Mouse (Mus musculus) megakaryocyte, embryonic 14.5 days (primary cell): ENCODE results near the gene Tenm4. TPM values are rescaled to one million over a fixed set of nuclear protein-coding genes. Genes with fewer than 3 reads are reported as not detected.

ENCODE experiments used
- H3K27me3 ChIP-seq: replicated peaks from 2 replicates; pipeline ENCODE3; 2012; ENCODE audit warnings: inconsistent platforms
- H3K36me3 ChIP-seq: replicated peaks from 2 replicates; pipeline ENCODE3; 2012; ENCODE audit warnings: low read length, inconsistent platforms, mixed read lengths
- H3K4me1 ChIP-seq: 2 replicates; pipeline ENCODE4 v1.6.1; 2012; ENCODE audit warnings: inconsistent platforms
- H3K4me3 ChIP-seq: replicated peaks from 2 replicates; pipeline ENCODE3; 2012; ENCODE audit warnings: moderate library complexity, mild to moderate bottlenecking, inconsistent platforms
- H3K9me3 ChIP-seq: 2 replicates; pipeline ENCODE4 v1.6.1; 2012; ENCODE audit warnings: inconsistent platforms
- FLI1 ChIP-seq: IDR thresholded peaks from 2 replicates; pipeline ENCODE4 v1.6.1; 2012; ENCODE audit warnings: low read length, inconsistent platforms, mixed read lengths
- GATA1 ChIP-seq: IDR thresholded peaks from 3 replicates; pipeline ENCODE4 v1.6.1; 2012; ENCODE audit warnings: mixed read lengths, low read length, inconsistent platforms, borderline replicate concordance
- polyA plus RNA-seq: library from polyadenylated mRNA; stranded (reverse); fragments of >175 nt; gene quantifications from 2 replicates; pipeline ENCODE4 v1.2.3, GENCODE M21; 2012; ENCODE audit warnings: low replicate concordance; ENCODE audit not compliant: insufficient read depth

Gene Tenm4
- polyA plus RNA-seq, 1 experiment, result not detected

GRCm38 (mm10) chr7:96476987-96477613, 306.1 kb downstream of the Tenm4 start:
- no peak for TF ChIP-seq FLI1
- TF ChIP-seq GATA1, result no peak
- Histone ChIP-seq H3K9me3 (no peaks in the 10 kb centered on the region), H3K36me3 (no peaks in the 10 kb centered on the region), H3K27me3 (no peaks in the 10 kb centered on the region), H3K4me3 (no peak overlapping the region), H3K4me1 (no peaks in the 10 kb centered on the region)

GRCm38 (mm10) chr7:96479139-96479538, 308.1 kb downstream of the Tenm4 start:
- Histone ChIP-seq H3K4me1 (no peaks in the 10 kb centered on the region), H3K9me3 (no peaks in the 10 kb centered on the region), H3K4me3 (no peak overlapping the region), H3K36me3 (no peaks in the 10 kb centered on the region), H3K27me3 (no peaks in the 10 kb centered on the region)
- TF ChIP-seq GATA1, result no peak
- no peak for TF ChIP-seq FLI1

GRCm38 (mm10) chr7:96480351-96480983, 309.4 kb downstream of the Tenm4 start:
- TF ChIP-seq GATA1 (no peak), FLI1 (no peak)
- H3K36me3 ChIP-seq, result no peaks in the 10 kb centered on the region
- H3K4me3 ChIP-seq, result no peak overlapping the region
- H3K4me1 ChIP-seq, result no peaks in the 10 kb centered on the region
- H3K9me3 ChIP-seq, result no peaks in the 10 kb centered on the region
- H3K27me3 ChIP-seq, result no peaks in the 10 kb centered on the region

GRCm38 (mm10) chr7:96482953-96483352, 311.9 kb downstream of the Tenm4 start:
- TF ChIP-seq FLI1 (no peak), GATA1 (no peak)
- no peak overlapping the region for H3K4me3 ChIP-seq
- no peaks in the 10 kb centered on the region for H3K27me3 ChIP-seq
- no peaks in the 10 kb centered on the region for H3K36me3 ChIP-seq
- no peaks in the 10 kb centered on the region for H3K4me1 ChIP-seq
- no peaks in the 10 kb centered on the region for H3K9me3 ChIP-seq

- no peaks in the 10 kb centered on the region for H3K27me3 ChIP-seq
- H3K4me1 ChIP-seq, result no peaks in the 10 kb centered on the region
- no peak for TF ChIP-seq GATA1
- no peak for TF ChIP-seq FLI1
- no peak overlapping the region for H3K4me3 ChIP-seq
- no peaks in the 10 kb centered on the region for H3K9me3 ChIP-seq
- no peaks in the 10 kb centered on the region for H3K36me3 ChIP-seq
These were observed 313.0 kb downstream of the Tenm4 start for GRCm38 (mm10) chr7:96484006-96484581.

GRCm38 (mm10) chr7:96489348-96490076, 318.5 kb downstream of the Tenm4 start:
- Histone ChIP-seq H3K4me1 (no peaks in the 10 kb centered on the region), H3K36me3 (no peaks in the 10 kb centered on the region), H3K4me3 (no peak overlapping the region), H3K27me3 (no peaks in the 10 kb centered on the region), H3K9me3 (no peaks in the 10 kb centered on the region)
- TF ChIP-seq FLI1 (no peak), GATA1 (no peak)

- Histone ChIP-seq H3K27me3 (no peaks in the 10 kb centered on the region), H3K9me3 (no peaks in the 10 kb centered on the region), H3K36me3 (no peaks in the 10 kb centered on the region), H3K4me3 (no peak overlapping the region), H3K4me1 (no peaks in the 10 kb centered on the region)
- TF ChIP-seq FLI1, result no peak
- TF ChIP-seq GATA1, result no peak
These were observed 320.9 kb downstream of the Tenm4 start for GRCm38 (mm10) chr7:96491896-96492295.

DNA sequence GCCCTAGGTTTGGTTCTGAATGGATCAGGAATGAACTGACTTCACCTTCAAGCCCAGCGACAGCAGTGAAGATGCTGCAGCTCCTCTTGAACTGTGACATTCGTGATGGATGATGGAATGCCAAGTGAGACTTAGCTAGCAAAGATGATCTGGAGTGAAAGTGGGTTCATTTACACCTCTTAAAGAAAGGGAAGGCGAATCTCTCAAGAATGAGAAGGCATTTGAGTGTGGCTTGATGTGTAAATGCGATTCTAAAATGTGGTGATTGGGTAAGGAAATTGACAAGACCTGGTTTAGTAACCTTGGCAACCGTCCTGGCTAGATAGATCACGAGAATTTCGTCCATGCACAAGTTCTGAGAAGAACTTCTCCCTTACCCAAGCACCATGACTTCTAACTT, 321.6 kb downstream of the Tenm4 start:
- H3K4me1 ChIP-seq, result no peaks in the 10 kb centered on the region
- H3K4me3 ChIP-seq, result no peak overlapping the region
- TF ChIP-seq FLI1, result no peak
- no peak for TF ChIP-seq GATA1
- no peaks in the 10 kb centered on the region for H3K9me3 ChIP-seq
- H3K36me3 ChIP-seq, result no peaks in the 10 kb centered on the region
- no peaks in the 10 kb centered on the region for H3K27me3 ChIP-seq

DNA sequence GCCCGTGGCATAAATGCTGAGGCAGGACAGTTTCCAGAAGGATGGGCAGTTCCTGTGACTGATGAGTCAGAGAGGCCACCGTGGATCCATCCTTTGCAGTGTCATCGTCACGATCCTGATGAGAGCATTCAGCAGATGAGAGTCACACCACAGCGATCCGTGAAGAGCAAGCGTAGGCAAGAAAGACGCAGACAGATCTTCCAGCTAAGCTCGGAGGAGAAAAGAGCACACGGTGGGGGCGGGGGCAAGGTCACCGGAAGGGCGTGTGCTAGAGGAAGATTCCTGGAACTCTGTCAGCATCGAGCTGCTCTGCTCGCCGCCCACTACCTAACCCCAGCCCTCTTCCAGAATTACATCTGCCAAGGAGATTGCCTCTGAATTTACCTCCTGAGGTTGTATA, 323.0 kb downstream of the Tenm4 start:
- H3K4me1 ChIP-seq, result no peaks in the 10 kb centered on the region
- no peaks in the 10 kb centered on the region for H3K36me3 ChIP-seq
- no peak for TF ChIP-seq GATA1
- TF ChIP-seq FLI1, result no peak
- no peaks in the 10 kb centered on the region for H3K9me3 ChIP-seq
- H3K4me3 ChIP-seq, result no peak overlapping the region
- no peaks in the 10 kb centered on the region for H3K27me3 ChIP-seq

- H3K27me3 ChIP-seq, result no peaks in the 10 kb centered on the region
- no peaks in the 10 kb centered on the region for H3K4me1 ChIP-seq
- no peaks in the 10 kb centered on the region for H3K9me3 ChIP-seq
- H3K36me3 ChIP-seq, result no peaks in the 10 kb centered on the region
- no peak for TF ChIP-seq FLI1
- no peak for TF ChIP-seq GATA1
- H3K4me3 ChIP-seq, result no peak overlapping the region
These were observed 329.1 kb downstream of the Tenm4 start for GRCm38 (mm10) chr7:96500108-96500507.

DNA sequence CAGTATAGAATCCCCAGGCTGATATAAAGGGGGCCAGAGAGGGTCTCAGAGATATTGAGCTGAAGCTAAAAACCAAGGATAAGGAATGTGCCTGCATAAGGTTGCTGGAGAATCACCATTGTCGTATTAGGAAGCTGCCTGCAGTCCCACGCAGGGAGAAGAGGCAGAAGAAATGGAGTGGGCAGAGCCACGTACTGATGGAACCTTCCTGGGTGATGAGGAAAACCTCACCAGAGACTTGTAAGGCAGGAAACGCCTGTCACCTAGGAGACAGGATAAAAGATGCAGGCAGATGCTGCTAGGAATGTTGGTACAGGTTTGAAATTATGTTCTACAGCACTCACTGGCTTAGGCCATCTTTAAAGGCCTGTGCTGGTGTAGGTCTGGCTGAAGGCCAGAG, 329.8 kb downstream of the Tenm4 start:
- Histone ChIP-seq H3K4me3 (no peak overlapping the region), H3K4me1 (no peaks in the 10 kb centered on the region), H3K9me3 (no peaks in the 10 kb centered on the region), H3K27me3 (no peaks in the 10 kb centered on the region), H3K36me3 (no peaks in the 10 kb centered on the region)
- no peak for TF ChIP-seq FLI1
- no peak for TF ChIP-seq GATA1
